Mouse (Mus musculus) ES-Bruce4 (cell line): ENCODE measurements around the gene Mdn1. TPM values are rescaled to one million over a fixed set of nuclear protein-coding genes. Genes with fewer than 3 reads are reported as not detected.

Experiments used
- H3K27ac ChIP-seq: 2 replicates; pipeline ENCODE4 v1.5.1; 2012; ENCODE audit warnings: low read length, inconsistent platforms; ENCODE audit not compliant: insufficient read depth
- H3K27me3 ChIP-seq: 2 replicates; pipeline ENCODE4 v1.6.1; 2012; ENCODE audit warnings: mild to moderate bottlenecking, low read length, inconsistent platforms; ENCODE audit not compliant: control insufficient read depth, poor library complexity, insufficient read depth, severe bottlenecking
- H3K36me3 ChIP-seq: 2 replicates; pipeline ENCODE4 v1.6.1; 2012; ENCODE audit warnings: inconsistent platforms, mild to moderate bottlenecking, low read length, moderate library complexity; ENCODE audit not compliant: control insufficient read depth, poor library complexity, insufficient read depth, severe bottlenecking
- H3K4me1 ChIP-seq: one replicate; pipeline ENCODE4 v1.8.1; 2011; ENCODE audit warnings: low read length; ENCODE audit not compliant: control insufficient read depth, insufficient read depth
- H3K4me3 ChIP-seq: 2 replicates; pipeline ENCODE4 v1.5.1; 2011; ENCODE audit warnings: low read depth, mild to moderate bottlenecking, low read length
- H3K9ac ChIP-seq: 2 replicates; pipeline ENCODE4 v1.6.1; 2012; ENCODE audit warnings: low read depth, mild to moderate bottlenecking, inconsistent platforms; ENCODE audit not compliant: poor library complexity, severe bottlenecking
- H3K9me3 ChIP-seq: replicated peaks from 2 replicates; pipeline ENCODE4 v1.6.1; 2012; ENCODE audit warnings: mild to moderate bottlenecking, low read length, inconsistent platforms; ENCODE audit not compliant: control insufficient read depth, poor library complexity, insufficient read depth, severe bottlenecking
- CTCF ChIP-seq: IDR thresholded peaks from one replicate; pipeline ENCODE4 v1.8.1; 2011; ENCODE audit warnings: low read depth, low read length
- EP300 ChIP-seq: IDR thresholded peaks from 2 replicates; pipeline ENCODE4 v1.6.1; 2011; ENCODE audit warnings: low read depth, low read length; ENCODE audit not compliant: insufficient read depth
- POLR2A ChIP-seq: IDR thresholded peaks from one replicate; pipeline ENCODE4 v1.8.1; 2011; ENCODE audit warnings: low read length; ENCODE audit not compliant: insufficient read depth
- polyA plus RNA-seq: library from polyadenylated mRNA; stranded (reverse); fragments of >200 nt; gene quantifications from 2 replicates; pipeline ENCODE4 v1.2.4, GENCODE M21; 2011; ENCODE audit warnings: low read depth; ENCODE audit not compliant: missing spikeins, insufficient read depth, insufficient read length

Mdn1 gene
- polyA plus RNA-seq, 1 experiment = 119 TPM

DNA sequence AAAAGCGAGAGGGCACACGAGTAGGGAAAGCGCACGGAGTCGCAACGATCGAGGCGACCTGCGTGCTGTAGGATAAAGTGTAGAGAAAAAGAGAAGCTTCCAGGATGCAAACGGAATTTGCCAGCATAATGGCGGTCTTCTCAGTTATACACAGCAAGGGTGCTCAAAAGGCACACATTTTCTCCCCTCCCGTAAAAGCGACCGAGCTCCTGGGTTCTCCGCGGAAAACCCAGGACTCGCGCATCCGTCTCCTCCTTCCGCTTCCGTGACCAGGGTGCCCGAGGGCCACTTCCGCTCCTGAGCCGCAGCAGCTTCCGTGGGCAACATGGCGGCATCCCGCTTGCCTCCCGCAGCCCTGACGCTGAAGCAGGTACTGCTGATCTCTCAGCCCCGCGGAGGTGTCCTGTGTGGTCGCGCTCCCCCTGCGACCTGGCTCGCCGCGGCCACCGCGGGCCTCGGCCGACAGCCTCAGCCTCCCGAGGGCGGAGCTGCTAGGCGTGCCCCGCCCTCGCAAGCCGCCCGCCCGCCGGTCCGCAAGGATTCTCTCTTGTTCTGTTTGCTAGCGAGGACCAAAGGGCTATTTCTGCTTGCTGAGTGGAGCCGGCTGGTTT is 143.2 kb downstream of the Mdn1 start, which contains the start of gene Lyrm2:
Gene Lyrm2 (plus strand): TSS at position 288 of the 611 bp plus-strand sequence.
- H3K4me1 ChIP-seq = no peaks in the 10 kb centered on the region
- no peaks in the 10 kb centered on the region for H3K36me3 ChIP-seq
- H3K27ac ChIP-seq = peak within 1 kb of the TSS; percentile 42
- TF ChIP-seq EP300 (no peak), POLR2A (peak; percentile 44), CTCF (no peak)
- H3K27me3 ChIP-seq = no peaks in the 10 kb centered on the region
- peak within 1 kb of the TSS; percentile 54 for H3K4me3 ChIP-seq
- no peaks in the 10 kb centered on the region for H3K9me3 ChIP-seq
- H3K9ac ChIP-seq = peak within 1 kb of the TSS; percentile 83

DNA sequence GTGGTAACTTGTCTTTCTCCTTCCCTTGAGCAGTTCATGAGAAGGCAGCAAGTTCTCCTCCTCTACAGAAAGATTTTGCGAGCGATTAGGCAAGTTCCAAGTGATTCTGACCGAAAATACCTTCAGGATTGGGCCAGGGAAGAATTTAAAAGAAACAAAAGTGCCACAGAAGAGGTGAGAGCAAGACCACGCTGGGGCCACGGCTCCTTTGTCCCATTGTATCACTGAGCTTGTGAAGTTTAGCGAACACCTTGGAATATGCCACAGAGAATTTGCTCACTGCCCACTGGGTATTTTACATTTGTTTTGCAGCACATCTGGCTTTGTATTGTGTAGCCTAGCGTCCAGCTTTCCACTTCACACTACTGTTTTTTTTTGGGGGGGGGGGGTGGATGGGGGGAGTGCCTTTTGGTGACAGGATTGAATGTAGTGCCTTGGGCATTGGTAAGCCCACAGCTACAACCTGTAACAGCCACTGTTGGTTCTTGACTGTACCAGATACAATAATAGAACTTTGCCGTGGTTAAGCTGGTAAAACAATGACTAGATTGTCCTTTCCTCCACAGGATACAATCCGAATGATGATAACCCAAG is 143.8 kb downstream of the Mdn1 start:
- TF ChIP-seq EP300 = no peak
- no peak for TF ChIP-seq CTCF
- TF ChIP-seq POLR2A = no peak
- peak overlapping the region; percentile 83 for H3K9ac ChIP-seq
- peak overlapping the region; percentile 54 for H3K4me3 ChIP-seq
- peak overlapping the region; percentile 42; the same call in 1 of the 2 replicates for H3K27ac ChIP-seq
- no peaks in the 10 kb centered on the region for H3K27me3 ChIP-seq
- no peaks in the 10 kb centered on the region for H3K9me3 ChIP-seq
- H3K4me1 ChIP-seq = no peaks in the 10 kb centered on the region
- no peaks in the 10 kb centered on the region for H3K36me3 ChIP-seq

DNA sequence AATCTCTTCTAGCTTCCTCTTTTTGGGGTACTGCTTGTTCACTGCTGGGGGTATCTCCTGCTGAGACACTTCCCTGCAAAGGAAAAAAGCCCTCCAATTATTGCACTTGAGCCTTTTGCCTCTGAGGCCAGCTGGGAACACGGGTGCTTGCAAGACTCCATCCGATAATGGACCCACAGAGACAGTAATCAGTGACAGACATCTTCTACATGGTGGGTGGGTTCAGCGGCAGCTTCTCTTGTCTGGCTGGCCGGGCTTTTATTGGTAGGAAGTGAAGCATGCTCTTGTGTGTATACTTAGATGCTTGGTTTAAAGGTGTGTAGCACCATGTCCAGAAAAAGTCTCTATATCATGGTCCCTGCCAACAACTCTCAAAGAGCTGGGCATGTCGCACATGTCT is 160.6 kb downstream of the Mdn1 start:
- no peak for TF ChIP-seq POLR2A
- no peak for TF ChIP-seq CTCF
- no peak for TF ChIP-seq EP300
- H3K4me3 ChIP-seq = no peak overlapping the region
- no peaks in the 10 kb centered on the region for H3K36me3 ChIP-seq
- H3K9me3 ChIP-seq = no peaks in the 10 kb centered on the region
- H3K27ac ChIP-seq = no peak overlapping the region
- H3K27me3 ChIP-seq = no peaks in the 10 kb centered on the region
- no peak overlapping the region for H3K9ac ChIP-seq
- no peaks in the 10 kb centered on the region for H3K4me1 ChIP-seq

DNA sequence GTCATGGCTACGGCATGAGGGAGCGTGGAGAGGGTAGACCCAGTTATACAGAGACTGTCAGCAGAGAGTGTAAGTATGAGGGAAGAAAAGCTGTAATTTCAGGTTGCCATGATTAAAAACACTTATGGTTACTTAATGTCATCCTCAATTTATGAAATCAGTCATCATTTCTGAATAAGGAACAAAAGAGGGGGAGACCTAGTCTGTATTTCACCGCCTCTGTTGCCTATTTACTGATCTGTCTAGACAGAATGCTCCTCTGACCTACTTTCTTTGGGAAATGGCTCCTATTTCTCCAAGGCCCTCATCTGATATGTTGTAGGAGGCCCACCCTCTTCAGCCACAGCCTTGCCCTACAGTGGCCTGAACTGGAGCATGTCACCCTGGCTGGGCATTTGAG is 163.8 kb downstream of the Mdn1 start:
- no peak overlapping the region for H3K9ac ChIP-seq
- no peaks in the 10 kb centered on the region for H3K27me3 ChIP-seq
- H3K36me3 ChIP-seq = no peaks in the 10 kb centered on the region
- TF ChIP-seq POLR2A (no peak), EP300 (no peak), CTCF (no peak)
- no peaks in the 10 kb centered on the region for H3K4me1 ChIP-seq
- H3K4me3 ChIP-seq = no peak overlapping the region
- H3K9me3 ChIP-seq = no peaks in the 10 kb centered on the region
- H3K27ac ChIP-seq = no peak overlapping the region

DNA sequence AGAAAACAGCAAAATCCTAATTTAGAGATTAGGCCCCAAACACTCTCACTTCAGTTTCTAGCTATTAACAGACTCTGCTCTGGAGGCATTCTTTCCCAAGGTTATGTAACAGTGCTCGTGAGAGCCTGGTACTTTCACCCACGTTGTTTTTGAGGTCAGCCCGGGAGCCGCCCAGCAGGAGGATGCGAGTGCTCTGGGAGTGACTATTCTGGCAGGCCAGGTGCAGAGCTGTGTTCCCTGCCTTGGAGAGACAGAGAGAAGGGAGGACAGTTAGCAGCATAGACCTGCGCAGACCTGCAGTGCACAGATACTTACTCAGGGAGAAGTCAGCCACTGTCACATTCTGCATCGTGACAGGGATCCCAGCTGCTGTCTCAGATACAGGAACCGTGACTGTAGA is 167.3 kb downstream of the Mdn1 start:
- no peaks in the 10 kb centered on the region for H3K4me1 ChIP-seq
- no peaks in the 10 kb centered on the region for H3K36me3 ChIP-seq
- H3K9ac ChIP-seq = no peak overlapping the region
- TF ChIP-seq CTCF (no peak), POLR2A (no peak), EP300 (no peak)
- no peaks in the 10 kb centered on the region for H3K27me3 ChIP-seq
- no peak overlapping the region for H3K27ac ChIP-seq
- no peak overlapping the region for H3K4me3 ChIP-seq
- no peaks in the 10 kb centered on the region for H3K9me3 ChIP-seq

Other genes with a start within 250 kb of the Mdn1 start
- gene Gja10, start 54.4 kb upstream of the Mdn1 start, polyA plus RNA-seq = not detected in 2 replicates
- 46.3 and 55.6 TPM in 2 replicates for gene Casp8ap2, start 41.7 kb upstream of the Mdn1 start, polyA plus RNA-seq
- 30.2 and 30.8 TPM in 2 replicates for gene Lyrm2, start 143.1 kb downstream of the Mdn1 start, polyA plus RNA-seq